9 mouse cellular contexts compared by ENCODE assay signal in genomic region chr11:119044551-119045337, GRCm38 (mm10). TPM values are rescaled to one million over a fixed set of nuclear protein-coding genes. Genes with fewer than 3 reads are reported as not detected.
DNase-seq lines count a peak whose midpoint lies in the region; ATAC-seq and TF ChIP-seq lines count a peak whose summit lies in the region.
"Had no signal": no experiment of that assay in that cellular context is flagged by ENCODE, and none has a peak within 500 bp of the region (broad histone marks: within the 10 kb centered on the region; RNA-seq: fewer than 3 reads in every experiment).

No protein-coding gene starts in this region.

- no peak for ATAC-seq in hindbrain, embryonic 14.5 days (ENCODE audit: low FRiP score)
- ATAC-seq in forebrain, embryonic 11.5 days (replicated peaks; ENCODE audit: low FRiP score): no peak
- ATAC-seq in lung, postnatal 0 days: no peak
- ATAC-seq in erythroblast, adult 5-6 weeks (replicated peaks; ENCODE audit: low FRiP score, poor library complexity, severe bottlenecking): no peak

- no peaks in the 10 kb centered on the region for H3K36me3 ChIP-seq in hindbrain, embryonic 10.5 days
- no peaks in the 10 kb centered on the region for H3K36me3 ChIP-seq in hindbrain, embryonic 14.5 days (replicated peaks; ENCODE audit: control insufficient read depth, insufficient read depth)
- H3K36me3 ChIP-seq in forebrain, embryonic 11.5 days (ENCODE audit: control insufficient read depth, insufficient read depth, low read length): no peaks in the 10 kb centered on the region
- no peaks in the 10 kb centered on the region for H3K36me3 ChIP-seq in lung, postnatal 0 days (ENCODE audit: insufficient read depth, low read length)

- H3K9ac ChIP-seq in hindbrain, embryonic 14.5 days: no peak overlapping the region
- no peak overlapping the region for H3K9ac ChIP-seq in forebrain, embryonic 11.5 days (ENCODE audit: low read length)
- no peak overlapping the region for H3K9ac ChIP-seq in lung, postnatal 0 days (replicated peaks; ENCODE audit: low read depth)

- intact Hi-C loops in left cerebral cortex, postnatal 36 days (cut with DNase I): no loop called here

- H3K27ac ChIP-seq in hindbrain, embryonic 10.5 days: peak overlapping the region; percentile 2; the same call in 1 of the 2 replicates
- H3K27ac ChIP-seq in hindbrain, embryonic 14.5 days: no peak overlapping the region
- no peak overlapping the region for H3K27ac ChIP-seq in forebrain, embryonic 11.5 days (ENCODE audit: low read depth, low read length)
- H3K27ac ChIP-seq in lung, postnatal 0 days (ENCODE audit: low read length): no peak overlapping the region

- H3K4me2 ChIP-seq in hindbrain, embryonic 14.5 days (replicated peaks): no peak overlapping the region; the same call in 1 of the 2 replicates
- H3K4me2 ChIP-seq in forebrain, embryonic 11.5 days (ENCODE audit: low read depth, low read length, severe bottlenecking): peak overlapping the region; percentile 26; the same call in 1 of the 2 replicates
- peak overlapping the region; percentile 14; the same call in 1 of the 2 replicates for H3K4me2 ChIP-seq in lung, postnatal 0 days (replicated peaks; ENCODE audit: low read depth, low read length)

- WGBS in hindbrain, embryonic 10.5 days: under 1% methylated on average over 41 of the region's 41 CpGs
- WGBS in hindbrain, embryonic 14.5 days: 2% methylated on average over 41 of the region's 41 CpGs
- WGBS in forebrain, embryonic 11.5 days: 1% methylated on average over 41 of the region's 41 CpGs
- 3% methylated on average over 41 of the region's 41 CpGs for WGBS in lung, postnatal 0 days

- no peak for TF ChIP-seq EP300 in lung, postnatal 0 days (IDR thresholded peaks at IDR 0.05)

- peaks cover 90% of the 10 kb centered on the region for H3K27me3 ChIP-seq in hindbrain, embryonic 10.5 days (ENCODE audit: insufficient read depth, poor library complexity, severe bottlenecking)
- peaks cover 80% of the 10 kb centered on the region for H3K27me3 ChIP-seq in hindbrain, embryonic 14.5 days (ENCODE audit: control insufficient read depth, insufficient read depth, low read length)
- H3K27me3 ChIP-seq in forebrain, embryonic 11.5 days (ENCODE audit: control insufficient read depth, insufficient read depth, low read length): peaks cover 84% of the 10 kb centered on the region
- H3K27me3 ChIP-seq in lung, postnatal 0 days (replicated peaks; ENCODE audit: insufficient read depth, low read length): peaks cover 79% of the 10 kb centered on the region

- peak; percentile 63 for TF ChIP-seq CTCF in lung, postnatal 0 days (IDR thresholded peaks at IDR 0.05)

- H3K4me1 ChIP-seq in hindbrain, embryonic 10.5 days (replicated peaks): peaks cover 80% of the 10 kb centered on the region
- peaks cover 24% of the 10 kb centered on the region for H3K4me1 ChIP-seq in hindbrain, embryonic 14.5 days (replicated peaks; ENCODE audit: control insufficient read depth, insufficient read depth, low read length)
- peaks cover 42% of the 10 kb centered on the region for H3K4me1 ChIP-seq in forebrain, embryonic 11.5 days (replicated peaks; ENCODE audit: control insufficient read depth, insufficient read depth, low read length)
- H3K4me1 ChIP-seq in lung, postnatal 0 days (ENCODE audit: insufficient read depth, low read depth, low read length): peaks cover 23% of the 10 kb centered on the region

- H3K4me3 ChIP-seq in hindbrain, embryonic 10.5 days: peak overlapping the region; percentile 34
- H3K4me3 ChIP-seq in hindbrain, embryonic 14.5 days (replicated peaks; ENCODE audit: low read length): no peak overlapping the region
- H3K4me3 ChIP-seq in forebrain, embryonic 11.5 days (ENCODE audit: low read depth, low read length): 0 out of 2 replicates have a peak overlapping the region, but pooled peaks have one; percentile 2
- H3K4me3 ChIP-seq in lung, postnatal 0 days (ENCODE audit: low read depth, low read length): no peak overlapping the region

- H3K9me3 ChIP-seq in hindbrain, embryonic 10.5 days: no peaks in the 10 kb centered on the region
- H3K9me3 ChIP-seq in hindbrain, embryonic 14.5 days (ENCODE audit: control insufficient read depth, low read length): no peaks in the 10 kb centered on the region
- H3K9me3 ChIP-seq in forebrain, embryonic 11.5 days (ENCODE audit: control insufficient read depth, low read length): no peaks in the 10 kb centered on the region
- H3K9me3 ChIP-seq in lung, postnatal 0 days (ENCODE audit: low read length): no peaks in the 10 kb centered on the region

- DNase-seq in hindbrain, embryonic 10.5 days (ENCODE audit: low spot score): peak; percentile 62
- no peak for DNase-seq in hindbrain, embryonic 14.5 days (ENCODE audit: low spot score)
- DNase-seq in forebrain, embryonic 11.5 days (ENCODE audit: low spot score): peak; percentile 67
- DNase-seq in kidney, adult 18-20 months: peak; percentile 71
- DNase-seq in lung, postnatal 0 days (ENCODE audit: low spot score): peak; percentile 59
- no peak for DNase-seq in urinary bladder, postnatal 25 days (ENCODE audit: low spot score)
- DNase-seq in left cerebral cortex, postnatal 36 days (ENCODE audit: low spot score in 2 of 2): no peak

RNA-seq across cellular contexts. Expression of gene Cbx8, which starts 4.0 kb away (rescaled TPM):
- polyA plus RNA-seq in hindbrain, embryonic 10.5 days (2016; fragmentation: Nextera tagmentation; extraction: Ambion mirVana): 11.2 and 13.0 TPM in 2 replicates
- polyA plus RNA-seq in hindbrain, embryonic 14.5 days (2014; fragmentation: Nextera tagmentation; extraction: Ambion mirVana): 8.5 and 9.8 TPM in 2 replicates
- 9.5 and 11.2 TPM in 2 replicates for polyA plus RNA-seq in forebrain, embryonic 11.5 days (2014; fragmentation: Nextera tagmentation; extraction: Ambion mirVana)
- polyA plus RNA-seq in lung, postnatal 0 days (2015; fragmentation: Nextera tagmentation; extraction: Ambion mirVana): 9.4 and 9.8 TPM in 2 replicates
- total RNA-seq in erythroblast, adult 5-6 weeks (2015; ENCODE audit: low replicate concordance): 0.38 and 0.42 TPM in 2 replicates
- 0.70 and 1.4 TPM in 2 replicates for total RNA-seq in erythroblast, adult 5-6 weeks (2017; ENCODE audit: low replicate concordance)
- 10 to 100 TPM; 12.3 to 16.0 TPM for total RNA-seq in left cerebral cortex, postnatal 36 days (2021)

RNA-seq across cellular contexts. Expression of gene Cbx2, which starts 22.0 kb away (rescaled TPM):
- 86.6 and 112 TPM in 2 replicates for polyA plus RNA-seq in hindbrain, embryonic 10.5 days (2016; fragmentation: Nextera tagmentation; extraction: Ambion mirVana)
- polyA plus RNA-seq in hindbrain, embryonic 14.5 days (2014; fragmentation: Nextera tagmentation; extraction: Ambion mirVana): 10.7 and 13.7 TPM in 2 replicates
- polyA plus RNA-seq in forebrain, embryonic 11.5 days (2014; fragmentation: Nextera tagmentation; extraction: Ambion mirVana): 101 and 103 TPM in 2 replicates
- 6.2 and 6.9 TPM in 2 replicates for polyA plus RNA-seq in lung, postnatal 0 days (2015; fragmentation: Nextera tagmentation; extraction: Ambion mirVana)
- total RNA-seq in erythroblast, adult 5-6 weeks (2015; ENCODE audit: low replicate concordance): 0.19 and 0.42 TPM in 2 replicates
- not detected in 2 replicates for total RNA-seq in erythroblast, adult 5-6 weeks (2017; ENCODE audit: low replicate concordance)
- 1 to 10 TPM; 2.6 to 2.7 TPM for total RNA-seq in left cerebral cortex, postnatal 36 days (2021)

RNA-seq across cellular contexts. Expression of gene Cbx4, which starts 41.3 kb away (rescaled TPM):
- 4.4 and 8.2 TPM in 2 replicates for polyA plus RNA-seq in hindbrain, embryonic 10.5 days (2016; fragmentation: Nextera tagmentation; extraction: Ambion mirVana)
- polyA plus RNA-seq in hindbrain, embryonic 14.5 days (2014; fragmentation: Nextera tagmentation; extraction: Ambion mirVana): 16.8 and 20.2 TPM in 2 replicates
- polyA plus RNA-seq in forebrain, embryonic 11.5 days (2014; fragmentation: Nextera tagmentation; extraction: Ambion mirVana): 6.4 and 7.0 TPM in 2 replicates
- polyA plus RNA-seq in lung, postnatal 0 days (2015; fragmentation: Nextera tagmentation; extraction: Ambion mirVana): 8.9 and 9.7 TPM in 2 replicates
- total RNA-seq in erythroblast, adult 5-6 weeks (2015; ENCODE audit: low replicate concordance): 4.8 and 7.7 TPM in 2 replicates
- total RNA-seq in erythroblast, adult 5-6 weeks (2017; ENCODE audit: low replicate concordance): 4.3 and 9.4 TPM in 2 replicates
- 10 to 100 TPM; 60.9 to 68.6 TPM for total RNA-seq in left cerebral cortex, postnatal 36 days (2021)

RNA-seq across cellular contexts. Expression of gene Enpp7, which starts 56.8 kb away (rescaled TPM):
- polyA plus RNA-seq in hindbrain, embryonic 10.5 days (2016; fragmentation: Nextera tagmentation; extraction: Ambion mirVana): not detected in 2 replicates
- polyA plus RNA-seq in hindbrain, embryonic 14.5 days (2014; fragmentation: Nextera tagmentation; extraction: Ambion mirVana): not detected in 2 replicates
- not detected in 2 replicates for polyA plus RNA-seq in forebrain, embryonic 11.5 days (2014; fragmentation: Nextera tagmentation; extraction: Ambion mirVana)
- polyA plus RNA-seq in lung, postnatal 0 days (2015; fragmentation: Nextera tagmentation; extraction: Ambion mirVana): not detected in 2 replicates
- not detected in 2 replicates for total RNA-seq in erythroblast, adult 5-6 weeks (2015; ENCODE audit: low replicate concordance)
- total RNA-seq in erythroblast, adult 5-6 weeks (2017; ENCODE audit: low replicate concordance): not detected in 2 replicates
- total RNA-seq in left cerebral cortex, postnatal 36 days (2021): not detected
- polyA plus RNA-seq: spleen, adult 2 months had no signal

Comparison
In these comparisons a context has a peak if more than half of its experiments do, and no peak if none do; other contexts are left out.
1. DNase-seq: peak in hindbrain, embryonic 10.5 days (single experiment), forebrain, embryonic 11.5 days (single experiment), kidney, adult 18-20 months (single experiment) and lung, postnatal 0 days (single experiment); none in hindbrain, embryonic 14.5 days (single experiment), urinary bladder, postnatal 25 days (single experiment) and left cerebral cortex, postnatal 36 days (0 of 2).
2. H3K4me3 ChIP-seq: peak in hindbrain, embryonic 10.5 days (single experiment) and forebrain, embryonic 11.5 days (single experiment); none in hindbrain, embryonic 14.5 days (single experiment) and lung, postnatal 0 days (single experiment).